Mouse (Mus musculus) megakaryocyte, embryonic 14.5 days (primary cell): ENCODE measurements at regions not wholly inside any gene's neighbourhood (a gene's known extent, or its start where the extent isn't known, plus 50 kb on each side); places are given as distances from the start of the nearest gene placed in this dataset.

Experiments
- FLI1 ChIP-seq: IDR thresholded peaks from 2 replicates; pipeline ENCODE4 v1.6.1; 2012; ENCODE audit warnings: low read length, inconsistent platforms, mixed read lengths
- GATA1 ChIP-seq: IDR thresholded peaks from 3 replicates; pipeline ENCODE4 v1.6.1; 2012; ENCODE audit warnings: mixed read lengths, low read length, inconsistent platforms, borderline replicate concordance

DNA sequence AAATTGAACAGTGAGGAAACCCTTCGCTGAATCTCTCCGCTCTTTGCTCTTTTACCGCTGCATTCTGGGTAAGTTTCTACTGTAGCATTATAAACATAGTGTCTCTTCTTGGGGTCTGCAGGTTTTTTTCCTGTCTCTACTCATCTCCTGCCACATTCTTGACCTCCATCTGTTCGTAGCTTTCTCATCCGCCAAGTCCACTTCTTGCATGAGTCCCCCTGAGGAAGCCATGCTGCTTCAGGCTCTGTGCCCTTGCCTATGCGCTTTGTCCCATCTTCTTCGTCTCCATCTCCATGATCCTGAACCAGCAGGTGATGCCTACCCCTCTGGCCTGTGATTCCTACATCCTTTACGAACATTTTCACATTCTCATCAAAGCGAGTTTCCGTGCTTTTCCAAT lies 60.0 kb upstream of the 4930583I09Rik start:
- no peak for TF ChIP-seq GATA1
- no peak for TF ChIP-seq FLI1
